Comparison of ENCODE assay signal across 8 mouse cellular contexts in genomic region chr7:24971972-24972893, GRCm38 (mm10). TPM values are rescaled to one million over a fixed set of nuclear protein-coding genes. Genes with fewer than 3 reads are reported as not detected.
A peak's percentile ranks its signal among the peaks of the same experiment; 100 is the strongest.
DNase-seq lines count a peak whose midpoint lies in the region; ATAC-seq and TF ChIP-seq lines count a peak whose summit lies in the region.

Gene Rabac1, minus strand, starts transcription at chr7:24972754.

- ATAC-seq in forebrain, embryonic 12.5 days (ENCODE audit: low FRiP score), result peak; percentile 92
- peak; percentile 95 for ATAC-seq in heart, postnatal 0 days (ENCODE audit: insufficient read depth, low read depth)
- peak; percentile 94 for ATAC-seq in liver, embryonic 16.5 days (ENCODE audit: low read depth)
- ATAC-seq in neural tube, embryonic 13.5 days (ENCODE audit: low read depth), result peak; percentile 90

- TF ChIP-seq EP300 in heart, postnatal 0 days (IDR thresholded peaks at IDR 0.05; ENCODE audit: low read depth), result no peak; the same call in 1 of the 2 replicates

- no peak; the same call in 1 of the 2 replicates for TF ChIP-seq CTCF in E14TG2a.4 (conservative IDR thresholded peaks at IDR 0.05; ENCODE audit: low read length)
- peak; percentile 47 for TF ChIP-seq CTCF in heart, postnatal 0 days (IDR thresholded peaks at IDR 0.05; ENCODE audit: low read depth)
- TF ChIP-seq CTCF in testis, adult 2 months (IDR thresholded peaks at IDR 0.05; ENCODE audit: control insufficient read depth, insufficient read depth, insufficient replicate concordance, low read depth, low read length), result peak; percentile 5; the same call in 1 of the 2 replicates

- no peaks in the 10 kb centered on the region for H3K27me3 ChIP-seq in E14TG2a.4 (ENCODE audit: insufficient read depth, low read length)
- no peaks in the 10 kb centered on the region for H3K27me3 ChIP-seq in forebrain, embryonic 12.5 days
- no peaks in the 10 kb centered on the region for H3K27me3 ChIP-seq in heart, postnatal 0 days (ENCODE audit: control insufficient read depth, insufficient read depth, low read length)
- no peaks in the 10 kb centered on the region for H3K27me3 ChIP-seq in liver, embryonic 16.5 days (ENCODE audit: control insufficient read depth, insufficient read depth, low read depth, low read length)
- no peaks in the 10 kb centered on the region for H3K27me3 ChIP-seq in neural tube, embryonic 13.5 days
- no peaks in the 10 kb centered on the region for H3K27me3 ChIP-seq in testis, adult 2 months (ENCODE audit: control insufficient read depth, insufficient read depth, low read length)

- H3K9ac ChIP-seq in forebrain, embryonic 12.5 days, result peak within 1 kb of the TSS; percentile 66
- peak within 1 kb of the TSS; percentile 78 for H3K9ac ChIP-seq in heart, postnatal 0 days (replicated peaks; ENCODE audit: low read depth, low read length)
- peak within 1 kb of the TSS; percentile 56 for H3K9ac ChIP-seq in liver, embryonic 16.5 days (ENCODE audit: low read depth, low read length)
- peak within 1 kb of the TSS; percentile 86 for H3K9ac ChIP-seq in neural tube, embryonic 13.5 days

- peak within 1 kb of the TSS; percentile 50; the same call in 1 of the 2 replicates for H3K27ac ChIP-seq in forebrain, embryonic 12.5 days
- H3K27ac ChIP-seq in heart, postnatal 0 days (ENCODE audit: low read depth), result peak within 1 kb of the TSS; percentile 88
- peak within 1 kb of the TSS; percentile 30 for H3K27ac ChIP-seq in liver, embryonic 16.5 days (ENCODE audit: low read length)
- peak within 1 kb of the TSS; percentile 77 for H3K27ac ChIP-seq in neural tube, embryonic 13.5 days (replicated peaks)
- H3K27ac ChIP-seq in testis, adult 2 months (ENCODE audit: control insufficient read depth, insufficient read depth, low read depth, low read length), result peak within 1 kb of the TSS; percentile 93

- peak; percentile 73 for TF ChIP-seq POLR2A in testis, adult 2 months (IDR thresholded peaks at IDR 0.05; ENCODE audit: control insufficient read depth, low read depth, low read length)

- H3K4me2 ChIP-seq in forebrain, embryonic 12.5 days, result peak within 1 kb of the TSS; percentile 83
- peak within 1 kb of the TSS; percentile 77 for H3K4me2 ChIP-seq in heart, postnatal 0 days (ENCODE audit: low read depth, low read length)
- H3K4me2 ChIP-seq in liver, embryonic 16.5 days (ENCODE audit: low read depth, low read length), result peak within 1 kb of the TSS; percentile 69
- H3K4me2 ChIP-seq in neural tube, embryonic 13.5 days, result peak within 1 kb of the TSS; percentile 77

- no peaks in the 10 kb centered on the region for H3K9me3 ChIP-seq in E14TG2a.4 (ENCODE audit: low read length)
- no peaks in the 10 kb centered on the region for H3K9me3 ChIP-seq in forebrain, embryonic 12.5 days
- H3K9me3 ChIP-seq in heart, postnatal 0 days (replicated peaks; ENCODE audit: control insufficient read depth, low read length), result no peaks in the 10 kb centered on the region
- H3K9me3 ChIP-seq in liver, embryonic 16.5 days (replicated peaks; ENCODE audit: control insufficient read depth, low read length), result no peaks in the 10 kb centered on the region
- H3K9me3 ChIP-seq in neural tube, embryonic 13.5 days, result no peaks in the 10 kb centered on the region

- H3K4me3 ChIP-seq in E14TG2a.4 (replicated peaks; ENCODE audit: low read length), result peak within 1 kb of the TSS; percentile 98
- H3K4me3 ChIP-seq in forebrain, embryonic 12.5 days (replicated peaks), result peak within 1 kb of the TSS; percentile 68
- H3K4me3 ChIP-seq in heart, postnatal 0 days (ENCODE audit: low read depth, low read length), result peak within 1 kb of the TSS; percentile 84
- H3K4me3 ChIP-seq in liver, embryonic 16.5 days (ENCODE audit: low read depth, low read length), result peak within 1 kb of the TSS; percentile 64
- H3K4me3 ChIP-seq in neural tube, embryonic 13.5 days, result peak within 1 kb of the TSS; percentile 68
- H3K4me3 ChIP-seq in testis, adult 2 months (ENCODE audit: control insufficient read depth, low read depth, low read length), result peak within 1 kb of the TSS; percentile 93

- H3K36me3 ChIP-seq in E14TG2a.4 (ENCODE audit: insufficient read depth, low read length), result peaks cover 22% of the 10 kb centered on the region
- no peaks in the 10 kb centered on the region for H3K36me3 ChIP-seq in forebrain, embryonic 12.5 days (replicated peaks)
- peaks cover 14% of the 10 kb centered on the region for H3K36me3 ChIP-seq in heart, postnatal 0 days (replicated peaks; ENCODE audit: control insufficient read depth, insufficient read depth, low read length)
- H3K36me3 ChIP-seq in liver, embryonic 16.5 days (ENCODE audit: control insufficient read depth, insufficient read depth), result no peaks in the 10 kb centered on the region
- H3K36me3 ChIP-seq in neural tube, embryonic 13.5 days, result peaks cover 12% of the 10 kb centered on the region; the same call in 1 of the 2 replicates
- no peaks in the 10 kb centered on the region; the same call in 1 of the 2 replicates for H3K36me3 ChIP-seq in testis, adult 2 months (ENCODE audit: control insufficient read depth, insufficient read depth, low read length)

- H3K4me1 ChIP-seq in E14TG2a.4 (replicated peaks; ENCODE audit: low read depth, low read length), result peaks cover 34% of the 10 kb centered on the region
- peaks cover 10% of the 10 kb centered on the region for H3K4me1 ChIP-seq in forebrain, embryonic 12.5 days
- H3K4me1 ChIP-seq in heart, postnatal 0 days (ENCODE audit: control insufficient read depth, insufficient read depth), result no peaks in the 10 kb centered on the region
- peaks cover 13% of the 10 kb centered on the region for H3K4me1 ChIP-seq in liver, embryonic 16.5 days (ENCODE audit: control insufficient read depth, low read depth, low read length)
- H3K4me1 ChIP-seq in neural tube, embryonic 13.5 days (replicated peaks), result peaks cover 12% of the 10 kb centered on the region
- H3K4me1 ChIP-seq in testis, adult 2 months (ENCODE audit: control insufficient read depth, insufficient read depth, low read length), result peaks cover 9% of the 10 kb centered on the region

- under 1% methylated on average over 45 of the region's 45 CpGs for WGBS in forebrain, embryonic 12.5 days
- WGBS in heart, postnatal 0 days, result under 1% methylated on average over 45 of the region's 45 CpGs
- WGBS in liver, embryonic 16.5 days (ENCODE audit: insufficient replicate concordance), result under 1% methylated on average over 45 of the region's 45 CpGs
- WGBS in neural tube, embryonic 13.5 days, result 1% methylated on average over 45 of the region's 45 CpGs

- DNase-seq in c-Kit-positive CD71-positive TER-119-positive erythroid progenitor cells, embryonic 14.5 days (ENCODE audit: low spot score), result peak; percentile 91
- DNase-seq in heart, postnatal 0 days (ENCODE audit: low spot score), result peak; percentile 98
- peak; percentile 93 to 94 for DNase-seq in kidney, postnatal 4 days

RNA-seq across cellular contexts. Expression of gene Rabac1, which starts in this region (rescaled TPM):
- 82.3 and 87.7 TPM in 2 replicates for polyA plus RNA-seq in forebrain, embryonic 12.5 days (2016; fragmentation: Nextera tagmentation; extraction: Ambion mirVana)
- 609 and 633 TPM in 2 replicates for total RNA-seq in heart, postnatal 0 days (2014; rRNA removed; ENCODE audit: low replicate concordance)
- polyA plus RNA-seq in heart, postnatal 0 days (2015; fragmentation: Nextera tagmentation; extraction: Ambion mirVana), result 357 and 362 TPM in 2 replicates
- 56.4 and 58.7 TPM in 2 replicates for polyA plus RNA-seq in liver, embryonic 16.5 days (2015; fragmentation: Nextera tagmentation; extraction: Ambion mirVana)
- polyA plus RNA-seq in neural tube, embryonic 13.5 days (2015; fragmentation: Nextera tagmentation; extraction: Ambion mirVana), result 255 and 276 TPM in 2 replicates
- 377 and 423 TPM in 2 replicates for polyA plus RNA-seq in testis, adult 2 months (2012; rRNA removed)

Comparison
In these comparisons a context has a peak if more than half of its experiments do, and no peak if none do; other contexts are left out.
1. Peak in every context shown above with its lines: DNase-seq, ATAC-seq, H3K4me3 ChIP-seq and H3K27ac ChIP-seq.
2. H3K27ac ChIP-seq: peak in every context shown above with its lines; median percentile 93 in testis, adult 2 months; 88 in heart, postnatal 0 days; 77 in neural tube, embryonic 13.5 days; 50 in forebrain, embryonic 12.5 days; 30 in liver, embryonic 16.5 days.